ENCODE assay signal across 8 mouse cellular contexts in genomic region chr8:83999057-83999705, GRCm38 (mm10). TPM values are rescaled to one million over a fixed set of nuclear protein-coding genes. Genes with fewer than 3 reads are reported as not detected.
A peak's percentile ranks its signal among the peaks of the same experiment; 100 is the strongest.
DNase-seq lines count a peak whose midpoint lies in the region; ATAC-seq and TF ChIP-seq lines count a peak whose summit lies in the region.

No protein-coding gene starts in this region.

- no peak for TF ChIP-seq CTCF in embryonic fibroblast, embryonic 13.5 days (IDR thresholded peaks at IDR 0.05; ENCODE audit: borderline replicate concordance, insufficient read depth, low read length)

- peak overlapping the region; percentile 92 for H3K4me2 ChIP-seq in lung, embryonic 16.5 days (ENCODE audit: low read depth, low read length)
- H3K4me2 ChIP-seq in intestine, embryonic 15.5 days (replicated peaks), result peak overlapping the region; percentile 84
- peak overlapping the region; percentile 89 for H3K4me2 ChIP-seq in neural tube, embryonic 12.5 days (replicated peaks)

- no peaks in the 10 kb centered on the region for H3K9me3 ChIP-seq in lung, embryonic 16.5 days (ENCODE audit: control insufficient read depth, low read length)
- no peaks in the 10 kb centered on the region for H3K9me3 ChIP-seq in intestine, embryonic 15.5 days
- H3K9me3 ChIP-seq in neural tube, embryonic 12.5 days, result no peaks in the 10 kb centered on the region

- H3K9ac ChIP-seq in lung, embryonic 16.5 days (ENCODE audit: low read length), result peak overlapping the region; percentile 80
- peak overlapping the region; percentile 64 for H3K9ac ChIP-seq in intestine, embryonic 15.5 days
- H3K9ac ChIP-seq in neural tube, embryonic 12.5 days, result peak overlapping the region; percentile 45; the same call in 1 of the 2 replicates

- H3K4me1 ChIP-seq in lung, embryonic 16.5 days (replicated peaks; ENCODE audit: control insufficient read depth, insufficient read depth, low read length), result peaks cover 31% of the 10 kb centered on the region
- peaks cover 6% of the 10 kb centered on the region; the same call in 1 of the 2 replicates for H3K4me1 ChIP-seq in embryonic fibroblast, embryonic 13.5 days (ENCODE audit: control insufficient read depth, insufficient read depth, low read length)
- peaks cover 24% of the 10 kb centered on the region for H3K4me1 ChIP-seq in intestine, embryonic 15.5 days (replicated peaks)
- H3K4me1 ChIP-seq in neural tube, embryonic 12.5 days, result peaks cover 25% of the 10 kb centered on the region

- H3K27ac ChIP-seq in lung, embryonic 16.5 days (ENCODE audit: low read length), result no peak overlapping the region; the same call in 1 of the 2 replicates
- H3K27ac ChIP-seq in embryonic fibroblast, embryonic 13.5 days (ENCODE audit: insufficient read depth, low read length), result no peak overlapping the region
- no peak overlapping the region for H3K27ac ChIP-seq in intestine, embryonic 15.5 days
- no peak overlapping the region for H3K27ac ChIP-seq in neural tube, embryonic 12.5 days

- no peak for ATAC-seq in lung, embryonic 16.5 days (ENCODE audit: low read depth)
- ATAC-seq in intestine, embryonic 15.5 days, result no peak
- no peak for ATAC-seq in neural tube, embryonic 12.5 days (ENCODE audit: low FRiP score, low read depth)

- H3K36me3 ChIP-seq in lung, embryonic 16.5 days (ENCODE audit: control insufficient read depth, insufficient read depth, low read length), result peaks cover 13% of the 10 kb centered on the region
- peaks cover 4% of the 10 kb centered on the region for H3K36me3 ChIP-seq in intestine, embryonic 15.5 days
- H3K36me3 ChIP-seq in neural tube, embryonic 12.5 days, result peaks cover 36% of the 10 kb centered on the region

- no peak for TF ChIP-seq POLR2A in embryonic fibroblast, embryonic 13.5 days (IDR thresholded peaks at IDR 0.05; ENCODE audit: low read depth, low read length)

- peak overlapping the region; percentile 80 for H3K4me3 ChIP-seq in lung, embryonic 16.5 days (ENCODE audit: low read length)
- H3K4me3 ChIP-seq in embryonic fibroblast, embryonic 13.5 days (ENCODE audit: insufficient read depth, low read length), result peak overlapping the region; percentile 81
- H3K4me3 ChIP-seq in intestine, embryonic 15.5 days (replicated peaks), result peak overlapping the region; percentile 71
- peak overlapping the region; percentile 82 for H3K4me3 ChIP-seq in neural tube, embryonic 12.5 days

- no peak for DNase-seq in lung, postnatal 14 days
- no peak for DNase-seq in frontal cortex, postnatal 25 days (ENCODE audit: low spot score in 2 of 2)
- DNase-seq in spleen, adult 12 weeks (ENCODE audit: low spot score), result no peak
- DNase-seq in gastrocnemius, postnatal 4 days (ENCODE audit: low spot score in 2 of 2), result no peak

- WGBS in lung, embryonic 16.5 days, result 49% methylated on average over 16 of the region's 16 CpGs
- 59% methylated on average over 16 of the region's 16 CpGs for WGBS in intestine, embryonic 15.5 days
- 69% methylated on average over 16 of the region's 16 CpGs for WGBS in neural tube, embryonic 12.5 days

- H3K27me3 ChIP-seq in lung, embryonic 16.5 days (ENCODE audit: control insufficient read depth, insufficient read depth, low read depth, low read length), result no peaks in the 10 kb centered on the region
- H3K27me3 ChIP-seq in intestine, embryonic 15.5 days (replicated peaks), result no peaks in the 10 kb centered on the region
- H3K27me3 ChIP-seq in neural tube, embryonic 12.5 days (replicated peaks), result peaks cover 25% of the 10 kb centered on the region

RNA-seq across cellular contexts. Expression of gene Samd1, which starts 1.7 kb away (rescaled TPM):
- 8.4 and 11.0 TPM in 2 replicates for polyA plus RNA-seq in lung, embryonic 16.5 days (2015; fragmentation: Nextera tagmentation; extraction: Ambion mirVana)
- polyA plus RNA-seq in embryonic fibroblast, embryonic 13.5 days (2011; ENCODE audit: insufficient read length, low read depth, missing spikeins), result 38.1 and 47.9 TPM in 2 replicates
- 8.4 and 8.7 TPM in 2 replicates for polyA plus RNA-seq in intestine, embryonic 15.5 days (2015; fragmentation: Nextera tagmentation; extraction: Ambion mirVana)
- 9.7 and 9.8 TPM in 2 replicates for polyA plus RNA-seq in neural tube, embryonic 12.5 days (2016; fragmentation: Nextera tagmentation; extraction: Ambion mirVana)
- 10 to 100 TPM; 40.7 to 44.4 TPM for total RNA-seq in gastrocnemius, postnatal 4 days (2021)

RNA-seq across cellular contexts. Expression of gene 1700067K01Rik, which starts 2.1 kb away (rescaled TPM):
- polyA plus RNA-seq in lung, embryonic 16.5 days (2015; fragmentation: Nextera tagmentation; extraction: Ambion mirVana), result 0.55 and 1.1 TPM in 2 replicates
- not detected in 2 replicates for polyA plus RNA-seq in embryonic fibroblast, embryonic 13.5 days (2011; ENCODE audit: insufficient read length, low read depth, missing spikeins)
- polyA plus RNA-seq in intestine, embryonic 15.5 days (2015; fragmentation: Nextera tagmentation; extraction: Ambion mirVana), result 0.86 and 0.87 TPM in 2 replicates
- polyA plus RNA-seq in neural tube, embryonic 12.5 days (2016; fragmentation: Nextera tagmentation; extraction: Ambion mirVana), result 0.83 and 0.95 TPM in 2 replicates
- under 1 TPM in 1 of 2 experiments, not detected in 1; 0.44 TPM for total RNA-seq in gastrocnemius, postnatal 4 days (2021)

RNA-seq across cellular contexts. Expression of gene 2210011C24Rik, which starts 12.8 kb away (rescaled TPM):
- 3.5 and 4.4 TPM in 2 replicates for polyA plus RNA-seq in lung, embryonic 16.5 days (2015; fragmentation: Nextera tagmentation; extraction: Ambion mirVana)
- polyA plus RNA-seq in embryonic fibroblast, embryonic 13.5 days (2011; ENCODE audit: insufficient read length, low read depth, missing spikeins), result not detected in 2 replicates
- polyA plus RNA-seq in intestine, embryonic 15.5 days (2015; fragmentation: Nextera tagmentation; extraction: Ambion mirVana), result 1.5 and 1.6 TPM in 2 replicates
- 0.54 TPM in 1 of 2 replicates, not detected in the other for polyA plus RNA-seq in neural tube, embryonic 12.5 days (2016; fragmentation: Nextera tagmentation; extraction: Ambion mirVana)
- 1 to 10 TPM in 1 of 2 experiments, under 1 TPM in 1; 0.65 to 1.2 TPM for total RNA-seq in gastrocnemius, postnatal 4 days (2021)

RNA-seq across cellular contexts. Expression of gene Palm3, which starts 22.1 kb away (rescaled TPM):
- 6.5 and 7.4 TPM in 2 replicates for polyA plus RNA-seq in lung, embryonic 16.5 days (2015; fragmentation: Nextera tagmentation; extraction: Ambion mirVana)
- 0.73 and 0.91 TPM in 2 replicates for polyA plus RNA-seq in embryonic fibroblast, embryonic 13.5 days (2011; ENCODE audit: insufficient read length, low read depth, missing spikeins)
- 8.9 and 9.4 TPM in 2 replicates for polyA plus RNA-seq in intestine, embryonic 15.5 days (2015; fragmentation: Nextera tagmentation; extraction: Ambion mirVana)
- polyA plus RNA-seq in neural tube, embryonic 12.5 days (2016; fragmentation: Nextera tagmentation; extraction: Ambion mirVana), result 10.2 and 10.8 TPM in 2 replicates
- 1 to 10 TPM; 1.1 to 2.2 TPM for total RNA-seq in gastrocnemius, postnatal 4 days (2021)

RNA-seq across cellular contexts. Expression of gene Prkaca, which starts 26.4 kb away (rescaled TPM):
- polyA plus RNA-seq in lung, embryonic 16.5 days (2015; fragmentation: Nextera tagmentation; extraction: Ambion mirVana), result 103 and 133 TPM in 2 replicates
- polyA plus RNA-seq in embryonic fibroblast, embryonic 13.5 days (2011; ENCODE audit: insufficient read length, low read depth, missing spikeins), result 104 and 122 TPM in 2 replicates
- polyA plus RNA-seq in intestine, embryonic 15.5 days (2015; fragmentation: Nextera tagmentation; extraction: Ambion mirVana), result 115 and 121 TPM in 2 replicates
- polyA plus RNA-seq in neural tube, embryonic 12.5 days (2016; fragmentation: Nextera tagmentation; extraction: Ambion mirVana), result 215 and 218 TPM in 2 replicates
- total RNA-seq in gastrocnemius, postnatal 4 days (2021), result 100 to 1,000 TPM; 837 to 892 TPM
